ENCODE assay signal across 19 mouse cellular contexts in genomic region chr1:128950512-128950911, GRCm38 (mm10).
"Had no signal": no experiment of that assay in that cellular context is flagged by ENCODE, and none has a peak within 500 bp of the region (broad histone marks: within the 10 kb centered on the region; RNA-seq: fewer than 3 reads in every experiment).

No protein-coding gene starts in this region.

- H3K9me3 ChIP-seq: kidney, embryonic 15.5 days; limb, embryonic 10.5 days; limb, embryonic 13.5 days; liver, embryonic 12.5 days; liver, embryonic 15.5 days; midbrain, embryonic 13.5 days; stomach, embryonic 15.5 days had no signal

- H3K4me2 ChIP-seq: kidney, embryonic 15.5 days; limb, embryonic 13.5 days; liver, embryonic 12.5 days; liver, embryonic 15.5 days; midbrain, embryonic 13.5 days; stomach, embryonic 15.5 days had no signal

- H3K4me3 ChIP-seq: kidney, embryonic 15.5 days; limb, embryonic 10.5 days; limb, embryonic 13.5 days; liver, embryonic 12.5 days; liver, embryonic 15.5 days; midbrain, embryonic 13.5 days; stomach, embryonic 15.5 days had no signal

- ATAC-seq: liver, embryonic 12.5 days; midbrain, embryonic 13.5 days; midbrain, embryonic 16.5 days had no signal

- H3K27me3 ChIP-seq: kidney, embryonic 15.5 days; limb, embryonic 13.5 days; liver, embryonic 12.5 days; liver, embryonic 15.5 days; midbrain, embryonic 13.5 days; stomach, embryonic 15.5 days had no signal

- H3K27ac ChIP-seq: kidney, embryonic 15.5 days; limb, embryonic 10.5 days; limb, embryonic 13.5 days; liver, embryonic 12.5 days; liver, embryonic 15.5 days; macrophage; midbrain, embryonic 13.5 days; stomach, embryonic 15.5 days had no signal

- H3K36me3 ChIP-seq: kidney, embryonic 15.5 days; limb, embryonic 10.5 days; limb, embryonic 13.5 days; liver, embryonic 12.5 days; liver, embryonic 15.5 days; midbrain, embryonic 13.5 days; stomach, embryonic 15.5 days had no signal

- DNase-seq: kidney, adult 11 months; kidney, adult 8-10 months; kidney, postnatal 10 days; kidney, postnatal 36 days; layer of hippocampus, postnatal 36 days; liver; lung, adult 18-20 months; right cerebral cortex, postnatal 25 days; spleen, adult 18-20 months; thymus, postnatal 25 days had no signal

- H3K9ac ChIP-seq: kidney, embryonic 15.5 days; limb, embryonic 13.5 days; liver, embryonic 12.5 days; liver, embryonic 15.5 days; midbrain, embryonic 13.5 days; stomach, embryonic 15.5 days had no signal

- H3K4me1 ChIP-seq: kidney, embryonic 15.5 days; limb, embryonic 10.5 days; limb, embryonic 13.5 days; liver, embryonic 12.5 days; liver, embryonic 15.5 days; midbrain, embryonic 13.5 days; stomach, embryonic 15.5 days had no signal
